Comparison of ENCODE assay signal across 8 mouse cellular contexts in genomic region chr3:88494836-88495628, GRCm38 (mm10). TPM values are rescaled to one million over a fixed set of nuclear protein-coding genes. Genes with fewer than 3 reads are reported as not detected.
DNase-seq lines count a peak whose midpoint lies in the region; ATAC-seq and TF ChIP-seq lines count a peak whose summit lies in the region.

No protein-coding gene starts in this region.

- H3K27me3 ChIP-seq in hindbrain, embryonic 14.5 days (ENCODE audit: control insufficient read depth, insufficient read depth, low read length): no peaks in the 10 kb centered on the region
- no peaks in the 10 kb centered on the region for H3K27me3 ChIP-seq in liver, embryonic 15.5 days
- H3K27me3 ChIP-seq in stomach, embryonic 16.5 days (ENCODE audit: control insufficient read depth, insufficient read depth, low read length): no peaks in the 10 kb centered on the region
- no peaks in the 10 kb centered on the region for H3K27me3 ChIP-seq in forebrain, embryonic 16.5 days (replicated peaks; ENCODE audit: control insufficient read depth, insufficient read depth, low read length)

- 70% methylated on average over 9 of the region's 9 CpGs for WGBS in hindbrain, embryonic 14.5 days
- WGBS in liver, embryonic 15.5 days (ENCODE audit: insufficient replicate concordance): 14% methylated on average over 9 of the region's 9 CpGs
- WGBS in stomach, embryonic 16.5 days: 42% methylated on average over 9 of the region's 9 CpGs
- WGBS in forebrain, embryonic 16.5 days: 63% methylated on average over 9 of the region's 9 CpGs

- no peaks in the 10 kb centered on the region for H3K9me3 ChIP-seq in hindbrain, embryonic 14.5 days (ENCODE audit: control insufficient read depth, low read length)
- no peaks in the 10 kb centered on the region for H3K9me3 ChIP-seq in liver, embryonic 15.5 days (replicated peaks)
- no peaks in the 10 kb centered on the region for H3K9me3 ChIP-seq in stomach, embryonic 16.5 days (replicated peaks; ENCODE audit: control insufficient read depth, low read length)
- H3K9me3 ChIP-seq in forebrain, embryonic 16.5 days (ENCODE audit: control insufficient read depth, low read length): no peaks in the 10 kb centered on the region

- DNase-seq in layer of hippocampus, adult 11-12 months (ENCODE audit: low spot score): peak; percentile 77
- no peak for DNase-seq in layer of hippocampus, postnatal 25 days (ENCODE audit: extremely low spot score in 1 of 2, low spot score in 1 of 2)
- peak; percentile 96 for DNase-seq in MN1 (ENCODE audit: low spot score)
- DNase-seq in hindbrain, embryonic 14.5 days (ENCODE audit: low spot score): peak; percentile 60

- H3K27ac ChIP-seq in embryonic fibroblast, embryonic 13.5 days (ENCODE audit: insufficient read depth, low read length): peak overlapping the region; percentile 99
- H3K27ac ChIP-seq in hindbrain, embryonic 14.5 days: 0 out of 2 replicates have a peak overlapping the region, but pooled peaks have one; percentile 26
- H3K27ac ChIP-seq in liver, embryonic 15.5 days (replicated peaks): peak overlapping the region; percentile 92
- peak overlapping the region; percentile 99 for H3K27ac ChIP-seq in stomach, embryonic 16.5 days (ENCODE audit: low read length)
- H3K27ac ChIP-seq in forebrain, embryonic 16.5 days (ENCODE audit: low read length): no peak overlapping the region

- H3K36me3 ChIP-seq in hindbrain, embryonic 14.5 days (replicated peaks; ENCODE audit: control insufficient read depth, insufficient read depth): no peaks in the 10 kb centered on the region
- peaks cover 54% of the 10 kb centered on the region for H3K36me3 ChIP-seq in liver, embryonic 15.5 days (replicated peaks)
- no peaks in the 10 kb centered on the region for H3K36me3 ChIP-seq in stomach, embryonic 16.5 days (ENCODE audit: control insufficient read depth, insufficient read depth, low read length)
- no peaks in the 10 kb centered on the region for H3K36me3 ChIP-seq in forebrain, embryonic 16.5 days (ENCODE audit: control insufficient read depth, insufficient read depth)

- H3K4me3 ChIP-seq in embryonic fibroblast, embryonic 13.5 days (ENCODE audit: insufficient read depth, low read length): no peak overlapping the region
- no peak overlapping the region for H3K4me3 ChIP-seq in hindbrain, embryonic 14.5 days (replicated peaks; ENCODE audit: low read length)
- H3K4me3 ChIP-seq in liver, embryonic 15.5 days (replicated peaks): peak overlapping the region; percentile 27
- 0 out of 2 replicates have a peak overlapping the region, but pooled peaks have one; percentile 6 for H3K4me3 ChIP-seq in stomach, embryonic 16.5 days (replicated peaks; ENCODE audit: low read length)
- no peak overlapping the region for H3K4me3 ChIP-seq in forebrain, embryonic 16.5 days (replicated peaks; ENCODE audit: low read length)

- no peak for TF ChIP-seq POLR2A in embryonic fibroblast, embryonic 13.5 days (IDR thresholded peaks at IDR 0.05; ENCODE audit: low read depth, low read length)

- H3K4me1 ChIP-seq in embryonic fibroblast, embryonic 13.5 days (ENCODE audit: control insufficient read depth, insufficient read depth, low read length): peaks cover 45% of the 10 kb centered on the region
- peaks cover 18% of the 10 kb centered on the region for H3K4me1 ChIP-seq in hindbrain, embryonic 14.5 days (replicated peaks; ENCODE audit: control insufficient read depth, insufficient read depth, low read length)
- peaks cover 95% of the 10 kb centered on the region for H3K4me1 ChIP-seq in liver, embryonic 15.5 days (replicated peaks)
- peaks cover 62% of the 10 kb centered on the region for H3K4me1 ChIP-seq in stomach, embryonic 16.5 days (ENCODE audit: control insufficient read depth, insufficient read depth, low read length)
- peaks cover 12% of the 10 kb centered on the region for H3K4me1 ChIP-seq in forebrain, embryonic 16.5 days (replicated peaks; ENCODE audit: control insufficient read depth, insufficient read depth, low read length)

- H3K4me2 ChIP-seq in hindbrain, embryonic 14.5 days (replicated peaks): no peak overlapping the region
- peak overlapping the region; percentile 94 for H3K4me2 ChIP-seq in liver, embryonic 15.5 days
- H3K4me2 ChIP-seq in stomach, embryonic 16.5 days (ENCODE audit: low read depth, low read length): peak overlapping the region; percentile 7; the same call in 1 of the 2 replicates
- H3K4me2 ChIP-seq in forebrain, embryonic 16.5 days (ENCODE audit: low read length): no peak overlapping the region

- ATAC-seq in hindbrain, embryonic 14.5 days (ENCODE audit: low FRiP score): no peak
- peak; percentile 52 for ATAC-seq in liver, embryonic 15.5 days (ENCODE audit: insufficient read depth)
- ATAC-seq in stomach, embryonic 16.5 days (ENCODE audit: insufficient read depth, low FRiP score): peak; percentile 19; the same call in 1 of the 2 replicates
- no peak for ATAC-seq in forebrain, embryonic 16.5 days

- H3K9ac ChIP-seq in hindbrain, embryonic 14.5 days: no peak overlapping the region
- peak overlapping the region; percentile 71 for H3K9ac ChIP-seq in liver, embryonic 15.5 days
- peak overlapping the region; percentile 80 for H3K9ac ChIP-seq in stomach, embryonic 16.5 days (ENCODE audit: low read length)
- H3K9ac ChIP-seq in forebrain, embryonic 16.5 days (replicated peaks; ENCODE audit: low read depth, low read length): no peak overlapping the region

- TF ChIP-seq CTCF in embryonic fibroblast, embryonic 13.5 days (IDR thresholded peaks at IDR 0.05; ENCODE audit: borderline replicate concordance, insufficient read depth, low read length): no peak

RNA-seq across cellular contexts. Expression of gene Lmna, which starts 14.7 kb away (rescaled TPM):
- 10 to 100 TPM; 35.6 to 38.8 TPM for total RNA-seq in layer of hippocampus, postnatal 25 days (2021)
- polyA plus RNA-seq in embryonic fibroblast, embryonic 13.5 days (2011; ENCODE audit: insufficient read length, low read depth, missing spikeins): 401 and 426 TPM in 2 replicates
- polyA plus RNA-seq in hindbrain, embryonic 14.5 days (2014; fragmentation: Nextera tagmentation; extraction: Ambion mirVana): 44.3 and 47.3 TPM in 2 replicates
- 133 and 142 TPM in 2 replicates for polyA plus RNA-seq in liver, embryonic 15.5 days (2015; fragmentation: Nextera tagmentation; extraction: Ambion mirVana)
- polyA plus RNA-seq in stomach, embryonic 16.5 days (2015; fragmentation: Nextera tagmentation; extraction: Ambion mirVana): 266 and 298 TPM in 2 replicates
- 26.9 and 30.9 TPM in 2 replicates for polyA plus RNA-seq in forebrain, embryonic 16.5 days (2015; fragmentation: Nextera tagmentation; extraction: Ambion mirVana)

RNA-seq across cellular contexts. Expression of gene Sema4a, which starts 34.0 kb away (rescaled TPM):
- 10 to 100 TPM; 33.3 to 42.8 TPM for total RNA-seq in layer of hippocampus, postnatal 25 days (2021)
- polyA plus RNA-seq in embryonic fibroblast, embryonic 13.5 days (2011; ENCODE audit: insufficient read length, low read depth, missing spikeins): 0.25 and 0.63 TPM in 2 replicates
- 21.5 and 22.9 TPM in 2 replicates for polyA plus RNA-seq in hindbrain, embryonic 14.5 days (2014; fragmentation: Nextera tagmentation; extraction: Ambion mirVana)
- 25.0 and 26.2 TPM in 2 replicates for polyA plus RNA-seq in liver, embryonic 15.5 days (2015; fragmentation: Nextera tagmentation; extraction: Ambion mirVana)
- 33.1 and 38.4 TPM in 2 replicates for polyA plus RNA-seq in stomach, embryonic 16.5 days (2015; fragmentation: Nextera tagmentation; extraction: Ambion mirVana)
- polyA plus RNA-seq in forebrain, embryonic 16.5 days (2015; fragmentation: Nextera tagmentation; extraction: Ambion mirVana): 16.5 and 25.8 TPM in 2 replicates

RNA-seq across cellular contexts. Expression of gene Mex3a, which starts 37.2 kb away (rescaled TPM):
- 1 to 10 TPM; 4.3 to 4.6 TPM for total RNA-seq in layer of hippocampus, postnatal 25 days (2021)
- 25.7 and 33.6 TPM in 2 replicates for polyA plus RNA-seq in embryonic fibroblast, embryonic 13.5 days (2011; ENCODE audit: insufficient read length, low read depth, missing spikeins)
- polyA plus RNA-seq in hindbrain, embryonic 14.5 days (2014; fragmentation: Nextera tagmentation; extraction: Ambion mirVana): 30.8 and 31.0 TPM in 2 replicates
- 0.60 and 0.67 TPM in 2 replicates for polyA plus RNA-seq in liver, embryonic 15.5 days (2015; fragmentation: Nextera tagmentation; extraction: Ambion mirVana)
- 9.9 and 11.4 TPM in 2 replicates for polyA plus RNA-seq in stomach, embryonic 16.5 days (2015; fragmentation: Nextera tagmentation; extraction: Ambion mirVana)
- 46.1 and 47.8 TPM in 2 replicates for polyA plus RNA-seq in forebrain, embryonic 16.5 days (2015; fragmentation: Nextera tagmentation; extraction: Ambion mirVana)

RNA-seq across cellular contexts. Expression of gene Rab25, which starts 53.1 kb away (rescaled TPM):
- not detected for total RNA-seq in layer of hippocampus, postnatal 25 days (2021)
- not detected in 2 replicates for polyA plus RNA-seq in embryonic fibroblast, embryonic 13.5 days (2011; ENCODE audit: insufficient read length, low read depth, missing spikeins)
- polyA plus RNA-seq in hindbrain, embryonic 14.5 days (2014; fragmentation: Nextera tagmentation; extraction: Ambion mirVana): 0.20 TPM in 1 of 2 replicates, not detected in the other
- polyA plus RNA-seq in liver, embryonic 15.5 days (2015; fragmentation: Nextera tagmentation; extraction: Ambion mirVana): 0.53 TPM in 1 of 2 replicates, not detected in the other
- polyA plus RNA-seq in stomach, embryonic 16.5 days (2015; fragmentation: Nextera tagmentation; extraction: Ambion mirVana): 144 and 197 TPM in 2 replicates
- not detected in 2 replicates for polyA plus RNA-seq in forebrain, embryonic 16.5 days (2015; fragmentation: Nextera tagmentation; extraction: Ambion mirVana)

RNA-seq across cellular contexts. Expression of gene Lamtor2, which starts 57.8 kb away (rescaled TPM):
- total RNA-seq in layer of hippocampus, postnatal 25 days (2021): 100 to 1,000 TPM in 1 of 2 experiments, 10 to 100 TPM in 1; 99.5 to 115 TPM
- polyA plus RNA-seq in embryonic fibroblast, embryonic 13.5 days (2011; ENCODE audit: insufficient read length, low read depth, missing spikeins): 74.4 and 81.1 TPM in 2 replicates
- 102 and 107 TPM in 2 replicates for polyA plus RNA-seq in hindbrain, embryonic 14.5 days (2014; fragmentation: Nextera tagmentation; extraction: Ambion mirVana)
- 104 and 112 TPM in 2 replicates for polyA plus RNA-seq in liver, embryonic 15.5 days (2015; fragmentation: Nextera tagmentation; extraction: Ambion mirVana)
- 188 and 190 TPM in 2 replicates for polyA plus RNA-seq in stomach, embryonic 16.5 days (2015; fragmentation: Nextera tagmentation; extraction: Ambion mirVana)
- polyA plus RNA-seq in forebrain, embryonic 16.5 days (2015; fragmentation: Nextera tagmentation; extraction: Ambion mirVana): 149 and 193 TPM in 2 replicates

Comparison
In these comparisons a context has a peak if more than half of its experiments do, and no peak if none do; other contexts are left out.
1. DNase-seq: peak in layer of hippocampus, adult 11-12 months (single experiment), MN1 (single experiment) and hindbrain, embryonic 14.5 days (single experiment); none in layer of hippocampus, postnatal 25 days (0 of 2).
2. H3K4me3 ChIP-seq: peak in liver, embryonic 15.5 days (single experiment) and stomach, embryonic 16.5 days (single experiment); none in embryonic fibroblast, embryonic 13.5 days (single experiment), hindbrain, embryonic 14.5 days (single experiment) and forebrain, embryonic 16.5 days (single experiment).
3. ATAC-seq: peak in liver, embryonic 15.5 days (single experiment) and stomach, embryonic 16.5 days (single experiment); none in hindbrain, embryonic 14.5 days (single experiment) and forebrain, embryonic 16.5 days (single experiment).
4. H3K4me2 ChIP-seq: peak in liver, embryonic 15.5 days (single experiment) and stomach, embryonic 16.5 days (single experiment); none in hindbrain, embryonic 14.5 days (single experiment) and forebrain, embryonic 16.5 days (single experiment).
5. H3K9ac ChIP-seq: peak in liver, embryonic 15.5 days (single experiment) and stomach, embryonic 16.5 days (single experiment); none in hindbrain, embryonic 14.5 days (single experiment) and forebrain, embryonic 16.5 days (single experiment).
6. RNA of gene Sema4a, which starts 34.0 kb away (polyA plus RNA-seq): 33.1 to 38.4 TPM in stomach, embryonic 16.5 days, 16.5 to 25.8 TPM in forebrain, embryonic 16.5 days, 25.0 to 26.2 TPM in liver, embryonic 15.5 days and 21.5 to 22.9 TPM in hindbrain, embryonic 14.5 days; 0.25 to 0.63 TPM in embryonic fibroblast, embryonic 13.5 days; every median in the first group is over 10 times any median in the second.